ENCODE assay signal across 10 mouse cellular contexts in genomic region chr7:126008789-126009148, GRCm38 (mm10).
DNase-seq lines count a peak whose midpoint lies in the region; ATAC-seq and TF ChIP-seq lines count a peak whose summit lies in the region.
"Had no signal": no experiment of that assay in that cellular context is flagged by ENCODE, and none has a peak within 500 bp of the region (broad histone marks: within the 10 kb centered on the region; RNA-seq: fewer than 3 reads in every experiment).

No protein-coding gene starts in this region.

- H3K27me3 ChIP-seq in midbrain, embryonic 13.5 days = no peaks in the 10 kb centered on the region

- H3K9ac ChIP-seq in midbrain, embryonic 13.5 days (replicated peaks) = no peak overlapping the region

- DNase-seq in urinary bladder, postnatal 10 days (ENCODE audit: low spot score) = peak; percentile 6
- no peak for DNase-seq in urinary bladder, postnatal 36 days (ENCODE audit: low spot score in 2 of 2)
- peak; percentile 87 to 89 for DNase-seq in layer of hippocampus, adult 2 months (ENCODE audit: low spot score in 2 of 2)
- DNase-seq in kidney, postnatal 4 days = no peak
- DNase-seq in kidney, postnatal 36 days = no peak
- DNase-seq in lung, adult 18-20 months = no peak
- DNase-seq in ovary, postnatal 36 days (ENCODE audit: low spot score) = no peak

- no peak overlapping the region for H3K4me3 ChIP-seq in layer of hippocampus, adult 2 months
- H3K4me3 ChIP-seq in midbrain, embryonic 13.5 days (replicated peaks) = no peak overlapping the region
- H3K4me3 ChIP-seq: megakaryocyte, embryonic 14.5 days had no signal

- peak; percentile 76 for ATAC-seq in midbrain, embryonic 13.5 days

- peak overlapping the region; percentile 39; the same call in 1 of the 2 replicates for H3K27ac ChIP-seq in layer of hippocampus, adult 2 months
- peak overlapping the region; percentile 67 for H3K27ac ChIP-seq in midbrain, embryonic 13.5 days

- no peak overlapping the region for H3K4me2 ChIP-seq in midbrain, embryonic 13.5 days (replicated peaks)

- no peaks in the 10 kb centered on the region for H3K9me3 ChIP-seq in midbrain, embryonic 13.5 days
- H3K9me3 ChIP-seq: G1E; megakaryocyte, embryonic 14.5 days had no signal

- 27% methylated on average over 7 of the region's 7 CpGs for WGBS in midbrain, embryonic 13.5 days

- H3K4me1 ChIP-seq in midbrain, embryonic 13.5 days (replicated peaks) = peaks cover 60% of the 10 kb centered on the region
- H3K4me1 ChIP-seq: megakaryocyte, embryonic 14.5 days had no signal

- no peaks in the 10 kb centered on the region for H3K36me3 ChIP-seq in midbrain, embryonic 13.5 days
- H3K36me3 ChIP-seq: G1E had no signal

- TF ChIP-seq CTCF in layer of hippocampus, adult 2 months (conservative IDR thresholded peaks at IDR 0.05) = no peak

Comparison
In these comparisons a context has a peak if more than half of its experiments do, and no peak if none do; other contexts are left out.
1. DNase-seq: peak in urinary bladder, postnatal 10 days (single experiment) and layer of hippocampus, adult 2 months (2 of 2); none in urinary bladder, postnatal 36 days (0 of 2), kidney, postnatal 4 days (0 of 2), kidney, postnatal 36 days (0 of 2), lung, adult 18-20 months (0 of 2) and ovary, postnatal 36 days (single experiment).